Mouse (Mus musculus) forebrain, embryonic 13.5 days (tissue): ENCODE data around the gene Sds. TPM values are rescaled to one million over a fixed set of nuclear protein-coding genes. Genes with fewer than 3 reads are reported as not detected.

ENCODE experiments used
- ATAC-seq: fragments of 200-750 bp; cut with Nextera tagmentation; 2 replicates; pipeline ENCODE4 v1.8.0; 2017
- H3K27ac ChIP-seq: fragments of 300-500 bp; sonication (generic); 2 replicates; pipeline ENCODE4 v1.5.1; 2015; ENCODE audit warnings: inconsistent platforms, mild to moderate bottlenecking, moderate library complexity
- H3K27me3 ChIP-seq: fragments of 300-500 bp; sonication (generic); 2 replicates; pipeline ENCODE4 v1.6.1; 2015; ENCODE audit warnings: mild to moderate bottlenecking, inconsistent platforms
- H3K36me3 ChIP-seq: fragments of 300-500 bp; sonication (generic); 2 replicates; pipeline ENCODE4 v1.6.1; 2015; ENCODE audit warnings: mild to moderate bottlenecking, inconsistent platforms; ENCODE audit not compliant: poor library complexity, severe bottlenecking
- H3K4me1 ChIP-seq: fragments of 300-500 bp; sonication (generic); 2 replicates; pipeline ENCODE4 v1.6.1; 2015; ENCODE audit warnings: inconsistent platforms
- H3K4me2 ChIP-seq: fragments of 300-500 bp; sonication (generic); 2 replicates; pipeline ENCODE4 v1.6.1; 2015; ENCODE audit warnings: inconsistent platforms, mild to moderate bottlenecking, moderate library complexity
- H3K4me3 ChIP-seq: fragments of 300-500 bp; sonication (generic); 2 replicates; pipeline ENCODE4 v1.5.1; 2015; ENCODE audit warnings: mild to moderate bottlenecking, inconsistent platforms
- H3K9ac ChIP-seq: fragments of 300-500 bp; sonication (generic); 2 replicates; pipeline ENCODE4 v1.6.1; 2015; ENCODE audit warnings: mild to moderate bottlenecking, inconsistent platforms
- H3K9me3 ChIP-seq: fragments of 300-500 bp; sonication (generic); replicated peaks from 2 replicates; pipeline ENCODE4 v1.6.1; 2016; ENCODE audit warnings: inconsistent platforms
- WGBS: fragments of 180-500 bp; shearing (Covaris S2); methylation state at CpG from one replicate; pipeline ENCODE4 v1.1.7; 2015; 5-methylcytosine and 5-hydroxymethylcytosine counted together
- polyA plus RNA-seq: library from polyadenylated mRNA; unstranded; fragments of >200 nt; fragmentation: Nextera tagmentation; extraction: Ambion mirVana; gene quantifications from 2 replicates; pipeline ENCODE4 v1.2.1, GENCODE M21; 2015

Sds gene
- polyA plus RNA-seq, 1 experiment from 2014 or later, result not detected

DNA sequence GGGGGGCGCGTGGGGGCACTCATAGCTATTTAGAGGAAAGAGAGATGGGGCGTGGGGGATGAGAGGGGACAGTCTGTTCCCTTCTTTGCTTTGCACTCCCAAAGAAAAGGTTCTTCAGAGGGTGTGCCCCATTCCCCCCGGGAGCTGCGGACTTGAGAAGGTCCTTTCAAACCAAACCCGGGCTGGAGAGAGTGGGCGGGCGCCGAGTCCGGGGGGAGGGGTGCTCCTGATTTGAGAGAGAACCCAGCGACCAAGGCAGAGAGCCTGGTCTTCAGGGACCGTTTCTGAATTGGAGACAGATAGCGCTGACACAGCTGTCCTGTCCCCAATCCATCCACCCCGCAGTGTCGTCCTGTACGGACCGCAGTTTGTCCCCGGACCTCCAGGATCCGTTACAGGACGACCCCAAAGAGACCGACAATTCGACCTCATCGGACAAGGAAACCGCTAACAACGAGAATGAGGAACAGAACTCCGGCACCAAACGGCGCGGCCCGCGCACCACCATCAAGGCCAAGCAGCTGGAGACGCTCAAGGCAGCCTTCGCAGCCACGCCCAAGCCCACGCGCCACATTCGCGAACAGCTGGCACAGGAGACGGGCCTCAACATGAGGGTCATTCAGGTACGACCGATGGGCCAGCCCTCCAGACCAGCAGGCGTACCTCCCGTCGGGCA, 41.2 kb upstream of the Sds start:
- 2% methylated on average over 44 of the region's 44 CpGs for WGBS
- no peak for ATAC-seq
- Histone ChIP-seq H3K36me3 (no peaks in the 10 kb centered on the region), H3K27me3 (peaks cover 99% of the 10 kb centered on the region), H3K4me2 (peak overlapping the region; percentile 68), H3K27ac (peak overlapping the region; percentile 75), H3K4me1 (peaks cover 50% of the 10 kb centered on the region), H3K9me3 (no peaks in the 10 kb centered on the region), H3K4me3 (peak overlapping the region; percentile 44), H3K9ac (peak overlapping the region; percentile 59)

DNA sequence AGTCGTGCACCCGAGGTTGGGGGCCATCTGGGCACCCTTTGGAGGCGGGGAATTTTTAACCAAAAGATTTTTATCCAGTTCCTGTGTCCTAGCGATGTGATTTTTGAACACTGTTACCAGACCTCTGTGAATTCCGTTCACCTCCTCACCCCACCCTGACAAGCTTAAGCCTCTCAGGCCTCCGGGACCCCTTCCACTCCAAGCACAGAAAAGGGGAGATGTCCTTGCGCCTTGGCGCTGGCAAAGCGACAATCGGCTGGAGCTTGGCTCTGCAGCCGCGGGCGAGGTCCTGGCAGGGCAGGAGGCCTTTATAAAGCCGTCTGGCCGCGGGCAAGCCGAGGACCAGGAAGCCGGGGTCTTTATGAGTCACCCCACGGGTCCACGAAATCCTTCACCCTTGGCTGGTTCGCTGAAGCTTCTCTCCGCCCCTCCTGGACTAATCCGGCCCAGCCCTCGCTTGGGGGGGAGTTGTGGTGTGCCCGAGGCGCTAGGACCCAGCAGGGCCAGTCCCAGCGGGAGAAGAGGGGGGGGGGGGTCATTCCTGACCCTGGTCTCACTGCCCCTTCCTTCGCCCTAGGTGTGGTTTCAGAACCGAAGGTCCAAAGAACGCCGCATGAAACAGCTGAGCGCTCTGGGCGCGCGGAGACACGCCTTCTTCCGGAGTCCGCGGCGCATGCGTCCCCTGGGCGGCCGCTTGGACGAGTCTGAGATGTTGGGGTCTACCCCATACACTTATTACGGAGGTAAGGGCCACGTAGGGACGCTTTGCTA, 40.4 kb upstream of the Sds start:
- H3K27ac ChIP-seq, result peak overlapping the region; percentile 75
- peak overlapping the region; percentile 68 for H3K4me2 ChIP-seq
- peak overlapping the region; percentile 44 for H3K4me3 ChIP-seq
- peaks cover 53% of the 10 kb centered on the region for H3K4me1 ChIP-seq
- under 1% methylated on average over 46 of the region's 47 CpGs for WGBS
- no peaks in the 10 kb centered on the region for H3K36me3 ChIP-seq
- peak overlapping the region; percentile 59 for H3K9ac ChIP-seq
- no peak for ATAC-seq
- H3K27me3 ChIP-seq, result peaks cover 95% of the 10 kb centered on the region
- no peaks in the 10 kb centered on the region for H3K9me3 ChIP-seq

DNA sequence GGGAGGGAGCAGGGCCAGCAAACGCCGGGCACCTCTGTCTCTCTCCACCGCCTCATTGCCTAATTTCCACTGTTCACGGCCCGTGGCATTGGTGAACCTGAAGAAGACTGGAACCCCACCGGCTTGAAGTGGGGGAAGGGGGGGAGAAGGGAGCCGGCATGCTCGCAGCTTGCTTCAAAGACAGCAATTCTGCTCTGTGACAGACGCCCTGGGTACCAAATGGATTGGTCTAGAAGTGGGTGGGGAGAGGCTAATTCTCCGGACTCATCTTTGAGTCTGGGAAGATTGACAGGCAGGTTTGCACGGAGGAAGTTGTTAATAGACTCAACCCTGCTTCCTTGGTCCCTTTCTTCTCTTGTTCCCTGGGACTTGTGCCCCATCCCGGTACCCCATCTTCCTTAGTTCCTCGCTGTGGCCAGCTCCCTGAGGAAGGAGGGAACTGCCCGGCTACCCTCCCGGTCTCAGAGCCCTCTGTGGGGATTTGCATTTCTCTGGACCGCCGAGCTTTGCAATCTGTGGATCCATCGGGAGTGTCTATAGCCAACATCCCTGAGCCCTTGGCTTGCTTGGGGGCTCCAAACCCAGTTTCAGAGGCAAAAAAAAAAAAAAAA, 39.3 kb upstream of the Sds start:
- under 1% methylated on average over 18 of the region's 18 CpGs for WGBS
- Histone ChIP-seq H3K4me1 (peaks cover 45% of the 10 kb centered on the region), H3K4me2 (peak overlapping the region; percentile 68), H3K4me3 (peak overlapping the region; percentile 44), H3K27ac (peak overlapping the region; percentile 75), H3K9me3 (no peaks in the 10 kb centered on the region), H3K9ac (peak overlapping the region; percentile 50), H3K36me3 (no peaks in the 10 kb centered on the region), H3K27me3 (peaks cover 85% of the 10 kb centered on the region)
- ATAC-seq, result no peak

DNA sequence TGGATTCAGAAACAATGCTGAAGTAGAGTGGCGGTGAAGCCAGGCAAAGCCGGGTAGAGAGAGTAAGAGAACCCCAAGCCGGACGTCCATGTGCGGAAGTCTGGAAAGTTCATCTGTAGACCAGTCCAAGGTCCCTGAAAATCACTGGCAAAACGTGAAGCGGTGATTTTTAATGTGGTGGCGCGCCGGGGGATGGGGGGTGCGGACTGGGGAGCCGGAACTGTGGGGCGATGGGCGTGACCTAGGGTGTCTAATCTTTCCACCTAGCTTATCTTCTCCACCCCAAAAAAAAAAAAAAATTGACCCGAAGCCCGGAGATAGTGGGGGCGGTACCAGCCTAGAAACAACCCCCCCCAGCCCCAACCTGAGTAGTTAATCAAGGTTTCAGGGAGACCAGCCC, 38.8 kb upstream of the Sds start:
- Histone ChIP-seq H3K27me3 (peaks cover 81% of the 10 kb centered on the region), H3K9me3 (no peaks in the 10 kb centered on the region), H3K4me3 (peak overlapping the region; percentile 44), H3K4me1 (peaks cover 43% of the 10 kb centered on the region), H3K4me2 (peak overlapping the region; percentile 68), H3K27ac (peak overlapping the region; percentile 75), H3K36me3 (no peaks in the 10 kb centered on the region), H3K9ac (peak overlapping the region; percentile 63)
- ATAC-seq, result no peak
- WGBS, result under 1% methylated on average over 17 of the region's 17 CpGs

DNA sequence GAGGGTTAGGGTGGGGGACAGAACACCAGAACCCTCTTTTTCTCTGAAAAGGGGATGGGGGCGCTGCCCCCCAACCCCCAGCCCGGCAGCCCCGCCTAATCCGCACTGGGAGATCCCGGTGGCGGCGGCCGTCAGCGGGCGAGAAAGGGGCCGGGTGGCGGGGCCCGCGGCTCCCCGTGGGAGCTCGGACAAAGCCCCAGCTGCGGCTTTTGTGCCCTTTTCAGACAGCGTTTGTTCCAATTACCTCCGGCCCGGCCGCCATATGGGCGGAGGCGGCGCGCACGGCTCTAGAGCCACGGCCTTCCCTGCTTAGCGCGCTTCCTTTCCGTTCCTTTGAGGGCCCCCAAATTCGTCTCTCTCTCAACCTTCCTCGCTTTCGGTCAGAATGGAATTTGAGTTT, 38.3 kb upstream of the Sds start:
- peaks cover 43% of the 10 kb centered on the region for H3K4me1 ChIP-seq

DNA sequence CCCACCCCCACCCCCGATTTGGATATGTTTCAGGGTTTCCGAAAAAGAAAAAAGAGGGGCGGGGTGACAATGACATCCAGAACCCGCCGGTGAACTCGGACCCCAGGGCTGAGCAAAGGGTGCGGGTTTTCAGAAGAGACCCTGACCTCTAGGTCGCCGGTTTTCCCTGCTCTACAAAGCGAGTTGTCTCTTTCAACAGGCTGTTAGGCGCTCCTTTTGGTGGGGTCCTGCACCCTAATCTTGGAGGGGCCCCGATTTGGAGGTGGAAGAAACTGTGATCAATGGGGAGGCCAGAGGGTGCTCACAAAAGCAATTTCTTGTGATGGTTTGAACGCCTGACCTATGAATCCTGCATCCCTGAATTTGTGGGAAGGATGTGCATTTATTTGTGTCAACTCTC, 37.9 kb upstream of the Sds start:
- Histone ChIP-seq H3K4me1 (peaks cover 43% of the 10 kb centered on the region), H3K36me3 (no peaks in the 10 kb centered on the region), H3K27ac (peak overlapping the region; percentile 75), H3K9me3 (no peaks in the 10 kb centered on the region), H3K27me3 (peaks cover 74% of the 10 kb centered on the region), H3K4me2 (peak overlapping the region; percentile 68), H3K9ac (peak overlapping the region; percentile 63), H3K4me3 (peak overlapping the region; percentile 44)
- ATAC-seq, result no peak
- 5% methylated on average over 13 of the region's 13 CpGs for WGBS

More for the DNA sequence above, 38.3 kb upstream of the Sds start:
- H3K4me2 ChIP-seq, result peak overlapping the region; percentile 68
- H3K27me3 ChIP-seq, result peaks cover 79% of the 10 kb centered on the region
- H3K36me3 ChIP-seq, result no peaks in the 10 kb centered on the region
- H3K27ac ChIP-seq, result peak overlapping the region; percentile 75
- H3K9me3 ChIP-seq, result no peaks in the 10 kb centered on the region
- H3K9ac ChIP-seq, result peak overlapping the region; percentile 63
- WGBS, result under 1% methylated on average over 31 of the region's 33 CpGs
- ATAC-seq, result no peak
- peak overlapping the region; percentile 44 for H3K4me3 ChIP-seq

DNA sequence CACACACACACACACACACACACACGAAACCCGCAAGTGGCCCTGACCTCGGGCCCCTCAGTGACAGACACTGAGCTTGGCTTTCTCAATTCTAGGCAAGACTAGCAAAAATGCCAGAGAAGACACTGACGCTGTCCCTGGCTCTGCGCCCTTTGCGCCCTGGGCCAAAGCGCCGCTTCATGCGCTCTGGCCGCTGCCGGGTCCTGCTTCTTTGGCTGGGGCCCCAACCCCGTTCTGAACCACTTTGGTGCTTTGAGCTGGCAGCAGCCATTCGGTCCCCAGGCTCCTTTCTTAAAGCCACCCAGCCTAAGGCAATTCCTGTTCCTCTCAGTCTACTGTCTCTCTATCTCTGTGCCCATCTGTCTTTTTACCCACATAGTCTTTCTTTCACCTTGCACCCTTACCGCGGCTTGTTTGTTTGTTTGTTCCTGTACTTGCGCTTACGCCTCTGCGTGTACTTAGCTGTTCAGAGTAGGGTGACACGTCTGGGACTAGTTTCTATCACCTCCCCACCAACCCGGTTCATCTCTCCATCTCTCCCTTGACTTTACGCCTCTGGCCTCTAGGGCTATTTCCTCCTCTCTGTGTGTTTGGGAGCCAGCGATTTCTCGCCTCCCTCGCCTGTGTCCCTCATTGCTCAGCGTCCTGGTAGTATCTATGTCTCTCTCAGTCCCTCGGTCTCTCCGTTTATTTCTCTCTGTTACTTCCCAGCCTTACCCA, 37.2 kb upstream of the Sds start:
- 14% methylated on average over 27 of the region's 27 CpGs for WGBS
- no peak for ATAC-seq
- Histone ChIP-seq H3K4me3 (peak overlapping the region; percentile 44), H3K9me3 (no peaks in the 10 kb centered on the region), H3K4me1 (peaks cover 43% of the 10 kb centered on the region), H3K36me3 (no peaks in the 10 kb centered on the region), H3K4me2 (peak overlapping the region; percentile 56), H3K27me3 (peaks cover 71% of the 10 kb centered on the region), H3K9ac (peak overlapping the region; percentile 53), H3K27ac (peak overlapping the region; percentile 41)

DNA sequence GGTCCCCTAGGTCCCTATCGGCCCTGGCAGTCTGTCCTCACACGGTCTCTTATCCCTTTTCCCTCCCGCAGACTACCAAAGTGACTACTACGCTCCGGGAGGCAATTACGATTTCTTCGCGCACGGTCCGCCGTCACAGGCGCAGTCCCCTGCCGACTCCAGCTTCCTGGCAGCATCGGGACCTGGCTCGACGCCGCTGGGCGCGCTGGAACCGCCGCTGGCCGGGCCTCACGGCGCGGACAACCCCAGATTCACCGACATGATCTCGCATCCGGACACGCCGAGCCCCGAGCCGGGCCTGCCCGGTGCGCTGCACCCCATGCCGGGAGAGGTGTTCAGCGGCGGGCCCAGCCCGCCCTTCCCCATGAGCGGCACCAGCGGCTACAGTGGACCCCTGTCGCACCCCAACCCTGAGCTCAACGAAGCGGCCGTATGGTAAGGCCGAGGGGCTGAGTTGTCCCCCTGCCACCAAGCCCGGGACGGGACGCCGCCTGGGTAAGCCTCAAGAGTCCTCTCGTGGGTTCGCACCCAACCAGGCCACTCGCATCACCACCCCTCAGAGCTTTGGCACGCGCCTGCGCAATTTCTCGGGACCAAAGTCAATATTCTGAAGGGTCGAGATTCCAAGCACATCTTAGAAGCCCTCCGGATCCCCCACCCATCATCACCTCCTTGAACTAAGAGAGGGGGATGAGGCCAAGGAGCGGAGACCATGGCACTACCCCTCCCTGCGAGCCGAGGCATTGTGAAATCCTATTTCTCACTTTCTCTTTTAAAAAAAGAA, 36.2 kb upstream of the Sds start:
- Histone ChIP-seq H3K4me1 (peaks cover 43% of the 10 kb centered on the region), H3K9ac (peak overlapping the region; percentile 53), H3K36me3 (no peaks in the 10 kb centered on the region), H3K4me3 (peak overlapping the region; percentile 30), H3K27ac (peak overlapping the region; percentile 44), H3K9me3 (no peaks in the 10 kb centered on the region), H3K27me3 (peaks cover 67% of the 10 kb centered on the region), H3K4me2 (peak overlapping the region; percentile 56)
- peak; percentile 37 for ATAC-seq
- 12% methylated on average over 61 of the region's 61 CpGs for WGBS

DNA sequence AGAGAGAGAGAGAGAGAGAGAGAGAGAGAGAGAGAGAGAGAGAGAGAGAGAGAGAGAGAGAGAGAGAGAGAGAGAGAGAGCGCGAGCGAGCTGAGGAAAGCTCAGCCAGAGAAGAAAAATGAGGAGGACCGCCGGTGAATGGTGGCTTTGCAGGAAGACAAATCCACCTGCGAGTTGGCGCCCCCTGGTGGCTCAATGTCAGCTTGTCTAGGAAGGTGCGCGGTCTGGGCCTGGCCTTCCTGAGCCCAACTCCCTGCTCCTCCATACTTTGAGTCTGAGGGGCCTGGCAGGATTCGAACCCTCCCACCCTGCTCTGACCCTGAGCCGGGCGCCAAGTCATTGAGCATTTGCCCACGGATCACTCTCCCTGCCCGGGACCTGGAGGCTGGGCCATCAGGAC, 35.6 kb upstream of the Sds start:
- Histone ChIP-seq H3K36me3 (no peaks in the 10 kb centered on the region), H3K4me3 (peak overlapping the region; percentile 30; the same call in 1 of the 2 replicates), H3K9ac (no peak overlapping the region), H3K27me3 (peaks cover 62% of the 10 kb centered on the region), H3K4me2 (peak overlapping the region; percentile 56), H3K9me3 (no peaks in the 10 kb centered on the region), H3K4me1 (peaks cover 38% of the 10 kb centered on the region), H3K27ac (no peak overlapping the region)
- 14% methylated on average over 14 of the region's 14 CpGs for WGBS
- peak; percentile 73 for ATAC-seq

DNA sequence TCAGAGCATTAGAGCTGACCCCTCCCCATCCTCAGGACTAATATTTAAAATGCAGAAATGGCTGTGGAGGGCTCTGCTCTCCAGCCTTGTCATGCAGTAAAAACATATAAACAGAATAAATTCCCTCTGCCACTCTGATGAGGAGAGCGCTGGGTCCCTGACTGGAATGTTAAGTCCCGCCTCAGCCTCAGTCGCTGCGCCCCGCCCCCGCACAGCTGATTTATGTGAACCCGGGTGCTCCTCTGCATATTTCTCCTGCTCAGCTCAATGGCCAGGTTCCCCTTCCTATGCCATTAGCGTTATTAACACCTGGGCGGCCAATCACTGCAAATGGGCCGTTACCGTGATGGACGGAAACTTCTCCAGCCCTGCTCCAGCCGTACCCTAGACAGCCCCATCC, 29.0 kb upstream of the Sds start:
- Histone ChIP-seq H3K9me3 (no peaks in the 10 kb centered on the region), H3K4me3 (no peak overlapping the region), H3K9ac (no peak overlapping the region), H3K27ac (no peak overlapping the region), H3K4me2 (no peak overlapping the region), H3K27me3 (peaks cover 18% of the 10 kb centered on the region), H3K36me3 (no peaks in the 10 kb centered on the region), H3K4me1 (no peaks in the 10 kb centered on the region)
- no peak for ATAC-seq
- WGBS, result 56% methylated on average over 13 of the region's 13 CpGs

DNA sequence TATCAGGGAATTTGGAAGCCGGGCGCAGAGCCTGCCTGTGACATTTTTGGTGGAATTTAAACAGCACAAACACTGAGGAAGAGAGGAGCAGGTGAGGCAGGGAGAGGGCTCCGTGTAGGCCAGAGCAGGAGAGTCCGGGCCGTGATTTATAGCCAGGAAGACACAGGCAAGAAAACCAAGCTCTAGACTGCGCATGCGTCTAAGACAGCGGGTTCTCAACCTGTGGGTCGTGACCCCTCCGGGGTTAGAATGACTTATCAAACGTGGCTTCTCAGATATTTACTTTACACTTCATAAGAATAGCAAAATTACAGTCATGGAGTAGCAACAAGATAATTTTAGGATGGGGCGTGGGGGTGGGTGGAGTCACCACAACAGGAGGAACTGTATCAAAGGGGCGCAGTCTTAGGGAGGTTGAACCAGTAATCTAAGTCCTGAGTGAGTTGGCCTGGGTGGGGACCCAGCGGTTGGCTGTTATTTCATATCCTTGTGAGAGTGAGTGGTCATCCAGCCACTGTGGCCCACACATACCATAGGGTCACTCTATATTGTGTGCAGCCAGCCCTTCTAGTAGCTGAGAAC, 21.5 kb upstream of the Sds start:
- WGBS, result 75% methylated on average over 14 of the region's 14 CpGs
- Histone ChIP-seq H3K27ac (no peak overlapping the region), H3K9ac (no peak overlapping the region)

More for the DNA sequence above, 21.5 kb upstream of the Sds start:
- Histone ChIP-seq H3K4me3 (no peak overlapping the region), H3K4me1 (no peaks in the 10 kb centered on the region), H3K4me2 (no peak overlapping the region), H3K9me3 (no peaks in the 10 kb centered on the region), H3K27me3 (peaks cover 11% of the 10 kb centered on the region), H3K36me3 (no peaks in the 10 kb centered on the region)
- ATAC-seq, result no peak
